Mouse (Mus musculus): Measurements from ENCODE around the gene Tceal9.
"Not testable (repeated sequence)": the region's sequence is repeated elsewhere in the genome, so short reads cannot be mapped to it uniquely, and the experiment has no call there.

The Tceal9 gene

DNA sequence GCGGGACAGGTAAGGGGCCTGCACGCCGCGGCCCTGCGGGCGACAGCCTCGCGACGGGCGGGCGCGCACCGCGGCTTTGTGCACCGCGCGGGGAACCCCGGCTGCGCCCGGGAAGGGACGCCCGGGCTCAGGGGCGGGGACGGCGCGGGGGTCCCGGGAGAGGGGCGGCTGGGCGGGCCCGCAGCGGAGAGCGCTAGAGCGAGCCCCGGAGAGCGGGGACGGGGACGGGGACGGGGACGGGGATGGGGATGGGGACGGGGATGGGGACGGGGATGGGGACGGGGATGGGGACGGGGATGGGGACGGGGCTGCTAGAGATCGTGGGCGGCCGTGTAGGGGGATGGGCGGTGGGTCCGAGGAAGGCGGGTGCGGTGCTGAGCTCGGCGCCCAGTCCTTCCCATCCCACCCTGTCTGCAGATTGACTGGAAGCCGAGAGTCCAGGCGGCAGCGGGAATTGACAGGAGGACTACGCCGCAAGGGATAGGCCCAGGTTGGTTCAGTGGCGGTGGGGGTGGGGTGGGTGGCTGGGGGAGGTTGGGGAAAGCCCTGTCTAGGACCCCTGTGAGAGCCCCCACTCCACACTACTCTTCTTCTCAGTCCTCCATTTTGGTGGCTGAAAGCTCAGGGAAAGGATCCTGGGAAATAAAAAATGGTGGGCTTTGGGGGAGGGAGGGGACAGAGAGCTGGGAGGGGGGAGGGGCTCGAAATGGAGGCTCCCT lies 25.7 kb downstream of the Tceal9 start:
- not testable (repeated sequence) for DNase-seq

DNA sequence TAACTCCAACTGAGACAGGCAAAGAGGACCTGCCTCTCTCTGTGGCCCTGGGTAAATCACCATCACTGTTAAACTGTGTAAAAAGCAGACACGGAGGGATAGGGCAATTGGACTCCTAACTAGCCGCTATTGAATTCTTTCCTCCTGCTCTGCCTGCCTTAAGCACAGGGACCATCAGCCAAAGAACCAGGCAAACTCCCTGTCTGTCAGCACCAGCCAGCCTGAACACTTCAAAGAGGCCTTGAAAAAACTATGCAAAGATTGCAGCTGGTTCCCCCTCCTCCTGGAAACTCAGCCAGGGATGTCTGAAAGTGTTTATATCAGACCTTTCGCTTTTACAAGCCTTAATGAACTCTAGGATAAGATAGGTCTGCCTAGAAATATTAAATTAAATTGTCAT lies 29.7 kb downstream of the Tceal9 start:
- DNase-seq: no peak

DNA sequence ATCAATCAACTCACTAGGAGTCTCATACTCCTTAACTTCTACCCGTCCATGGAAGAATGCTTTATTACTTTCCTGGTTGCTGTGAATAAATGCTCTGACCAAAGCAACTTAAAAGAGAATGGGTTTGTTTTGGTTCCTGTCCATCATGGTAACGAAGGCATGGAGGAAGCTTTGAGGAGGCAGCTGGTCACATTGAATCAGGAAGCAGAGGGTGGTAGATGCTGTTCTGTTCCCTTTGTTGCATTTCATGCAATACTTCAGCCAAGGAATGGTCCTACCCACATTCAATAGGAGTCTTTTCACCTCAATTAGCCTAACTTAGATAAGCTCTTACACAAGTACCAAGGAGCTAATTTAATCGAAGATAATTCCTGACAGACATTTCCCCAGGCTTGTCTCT lies 30.5 kb downstream of the Tceal9 start:
- no peak for DNase-seq

DNA sequence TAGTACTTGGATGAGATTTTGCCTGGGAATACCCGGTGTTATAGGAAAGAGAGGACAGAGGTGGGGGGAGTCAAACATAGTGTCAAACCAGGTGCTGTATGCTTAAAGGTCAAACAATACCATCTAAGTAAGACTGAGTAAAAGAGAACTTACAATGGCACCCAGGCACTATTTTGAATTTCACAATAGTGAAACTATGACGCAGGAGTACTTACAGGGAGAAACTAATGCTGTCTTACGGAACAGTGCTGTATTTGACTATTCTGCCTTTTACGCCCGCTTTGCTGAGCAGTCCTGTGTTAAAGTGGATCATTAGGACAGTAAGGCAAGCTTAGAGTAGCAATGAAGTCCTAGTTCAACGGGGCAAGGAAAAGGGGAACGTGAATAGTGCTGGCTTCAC lies 32.7 kb downstream of the Tceal9 start:
- no peak for DNase-seq

GRCm38 (mm10) chrX:136278401-136278800 lies 33.5 kb downstream of the Tceal9 start:
- DNase-seq: no peak

- DNase-seq: no peak
Measured at GRCm38 (mm10) chrX:136279410-136279809, 34.5 kb downstream of the Tceal9 start.

DNA sequence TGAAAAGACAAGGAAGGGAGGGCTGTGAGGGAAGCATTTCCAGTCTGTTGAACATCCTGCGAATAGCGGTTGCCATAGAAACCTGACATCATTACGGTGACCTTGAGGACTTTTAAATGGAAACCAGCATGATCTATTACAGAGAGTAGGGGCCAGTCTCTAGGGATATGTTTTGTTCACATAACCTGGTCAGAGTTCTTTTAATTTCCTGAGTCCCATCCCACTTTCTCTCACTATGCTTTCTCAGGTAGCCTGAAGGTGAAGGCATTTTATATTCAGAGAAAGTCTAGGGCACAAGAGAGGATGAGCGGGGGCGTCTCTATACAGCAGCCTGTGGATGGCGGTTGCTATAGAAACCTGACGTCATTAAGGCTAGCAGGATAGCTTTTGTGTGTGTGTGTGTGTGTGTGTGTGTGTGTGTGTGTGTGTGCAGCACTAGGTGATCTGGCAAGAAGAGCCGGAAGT lies 46.0 kb downstream of the Tceal9 start:
- no peak for DNase-seq

Measured in kidney, adult 8-10 months (tissue).